Comparison of ENCODE assay signal across 9 mouse cellular contexts in genomic region chr10:43475376-43475775, GRCm38 (mm10). TPM values are rescaled to one million over a fixed set of nuclear protein-coding genes. Genes with fewer than 3 reads are reported as not detected.
DNase-seq lines count a peak whose midpoint lies in the region; ATAC-seq and TF ChIP-seq lines count a peak whose summit lies in the region.
"Had no signal": no experiment of that assay in that cellular context is flagged by ENCODE, and none has a peak within 500 bp of the region (broad histone marks: within the 10 kb centered on the region; RNA-seq: fewer than 3 reads in every experiment).

No protein-coding gene starts in this region.

- peak; percentile 74 for TF ChIP-seq CTCF in E14TG2a.4 (conservative IDR thresholded peaks at IDR 0.05; ENCODE audit: low read length)

- no peaks in the 10 kb centered on the region for H3K27me3 ChIP-seq in kidney, embryonic 15.5 days
- H3K27me3 ChIP-seq in E14TG2a.4 (ENCODE audit: insufficient read depth, low read length), result no peaks in the 10 kb centered on the region

- H3K4me2 ChIP-seq in kidney, embryonic 15.5 days, result no peak overlapping the region

- WGBS in kidney, embryonic 15.5 days, result 59% methylated on average over 4 of the region's 4 CpGs

- H3K4me3 ChIP-seq in kidney, embryonic 15.5 days (replicated peaks), result no peak overlapping the region
- H3K4me3 ChIP-seq in E14TG2a.4 (replicated peaks; ENCODE audit: low read length), result no peak overlapping the region
- H3K4me3 ChIP-seq: hindbrain, embryonic 10.5 days had no signal

- H3K9ac ChIP-seq in kidney, embryonic 15.5 days, result no peak overlapping the region

- no peak overlapping the region for H3K27ac ChIP-seq in kidney, embryonic 15.5 days
- H3K27ac ChIP-seq: hindbrain, embryonic 10.5 days had no signal

- peak; percentile 57 for DNase-seq in kidney, adult 9 months
- peak; percentile 71 to 76 for DNase-seq in B cell, adult 2 months
- peak; percentile 19 to 20 for DNase-seq in layer of hippocampus, postnatal 14 days (ENCODE audit: low spot score in 2 of 2)
- no peak for DNase-seq in urinary bladder, postnatal 10 days (ENCODE audit: low spot score)
- no peak for DNase-seq in heart, adult 9 months (ENCODE audit: low spot score in 2 of 2)
- no peak for DNase-seq in adrenal gland, postnatal 25 days

- no peak for ATAC-seq in kidney, embryonic 15.5 days (replicated peaks; ENCODE audit: low FRiP score)

- peaks cover 13% of the 10 kb centered on the region for H3K4me1 ChIP-seq in kidney, embryonic 15.5 days
- H3K4me1 ChIP-seq in E14TG2a.4 (replicated peaks; ENCODE audit: low read depth, low read length), result peaks cover 45% of the 10 kb centered on the region

- H3K9me3 ChIP-seq in kidney, embryonic 15.5 days (replicated peaks), result no peaks in the 10 kb centered on the region
- no peaks in the 10 kb centered on the region for H3K9me3 ChIP-seq in E14TG2a.4 (ENCODE audit: low read length)
- H3K9me3 ChIP-seq: hindbrain, embryonic 10.5 days had no signal

- H3K36me3 ChIP-seq in kidney, embryonic 15.5 days, result no peaks in the 10 kb centered on the region
- H3K36me3 ChIP-seq in E14TG2a.4 (ENCODE audit: insufficient read depth, low read length), result no peaks in the 10 kb centered on the region
- H3K36me3 ChIP-seq: hindbrain, embryonic 10.5 days had no signal

RNA-seq across cellular contexts. Expression of gene Bend3, which starts 3.3 kb away (rescaled TPM):
- polyA plus RNA-seq in kidney, embryonic 15.5 days (2015; fragmentation: Nextera tagmentation; extraction: Ambion mirVana), result 6.6 and 7.4 TPM in 2 replicates
- 1 to 10 TPM; 6.3 to 7.6 TPM for total RNA-seq in layer of hippocampus, postnatal 14 days (2021)
- 5.7 and 8.3 TPM in 2 replicates for total RNA-seq in adrenal gland, postnatal 25 days (2021)

RNA-seq across cellular contexts. Expression of gene Gm9803, which starts 48.5 kb away (rescaled TPM):
- polyA plus RNA-seq in kidney, embryonic 15.5 days (2015; fragmentation: Nextera tagmentation; extraction: Ambion mirVana), result 8.3 and 15.2 TPM in 2 replicates
- total RNA-seq in layer of hippocampus, postnatal 14 days (2021), result 10 to 100 TPM in 1 of 2 experiments, not detected in 1; 10.7 TPM
- 16.5 and 34.2 TPM in 2 replicates for total RNA-seq in adrenal gland, postnatal 25 days (2021)

Comparison
In these comparisons a context has a peak if more than half of its experiments do, and no peak if none do; other contexts are left out.
1. DNase-seq: peak in kidney, adult 9 months (single experiment), B cell, adult 2 months (2 of 2) and layer of hippocampus, postnatal 14 days (2 of 2); none in urinary bladder, postnatal 10 days (single experiment), heart, adult 9 months (0 of 2) and adrenal gland, postnatal 25 days (single experiment).